Mouse (Mus musculus) kidney, postnatal 25 days (tissue): ENCODE measurements around the gene Syce1.
"Not testable (repeated sequence)": the region's sequence is repeated elsewhere in the genome, so short reads cannot be mapped to it uniquely, and the experiment has no call there.

Experiments
- DNase-seq, 2 experiments: peaks; one replicate each; pipeline ENCODE4 v3.0.0; 2021; ENCODE audit warnings: mixed read lengths in 2 of 2

The Syce1 gene

GRCm38 (mm10) chr7:140765888-140766739, 21.5 kb downstream of the Syce1 start:
- DNase-seq, result peak; percentile 13 to 46

- DNase-seq, result not testable (repeated sequence)
Measured at GRCm38 (mm10) chr7:140765391-140765790, 22.3 kb downstream of the Syce1 start.

DNA sequence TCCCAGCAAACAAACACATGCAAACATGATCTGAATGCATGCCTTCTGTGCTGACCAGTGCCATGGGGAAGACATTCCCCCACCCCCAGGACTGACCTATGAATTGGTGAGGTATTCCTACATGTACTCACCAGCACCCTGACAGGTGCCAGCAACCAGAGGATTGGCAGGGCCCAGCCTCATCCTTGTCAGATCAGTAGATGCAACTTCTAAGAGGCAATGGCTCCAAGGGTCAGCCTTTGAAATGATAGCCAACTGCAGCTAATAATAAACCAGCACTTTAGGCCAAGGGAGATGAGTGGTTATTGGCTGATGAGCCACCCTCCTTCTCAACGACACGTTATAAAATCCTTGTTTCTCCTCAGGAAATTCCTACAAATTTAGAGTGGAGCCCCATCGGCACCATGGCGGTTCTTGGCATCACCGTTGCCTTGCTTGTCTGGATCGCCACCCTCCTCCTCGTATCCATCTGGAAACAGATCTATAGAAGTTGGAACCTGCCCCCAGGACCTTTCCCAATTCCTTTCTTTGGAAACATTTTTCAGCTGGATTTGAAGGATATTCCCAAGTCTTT, 24.1 kb downstream of the Syce1 start, which contains the start of gene Cyp2e1:
Gene Cyp2e1 (plus strand): TSS at position 293 of the 574 bp plus-strand sequence.
- peak; percentile 60 to 87 for DNase-seq

GRCm38 (mm10) chr7:140760647-140761046, 27.0 kb downstream of the Syce1 start:
- no peak for DNase-seq

DNA sequence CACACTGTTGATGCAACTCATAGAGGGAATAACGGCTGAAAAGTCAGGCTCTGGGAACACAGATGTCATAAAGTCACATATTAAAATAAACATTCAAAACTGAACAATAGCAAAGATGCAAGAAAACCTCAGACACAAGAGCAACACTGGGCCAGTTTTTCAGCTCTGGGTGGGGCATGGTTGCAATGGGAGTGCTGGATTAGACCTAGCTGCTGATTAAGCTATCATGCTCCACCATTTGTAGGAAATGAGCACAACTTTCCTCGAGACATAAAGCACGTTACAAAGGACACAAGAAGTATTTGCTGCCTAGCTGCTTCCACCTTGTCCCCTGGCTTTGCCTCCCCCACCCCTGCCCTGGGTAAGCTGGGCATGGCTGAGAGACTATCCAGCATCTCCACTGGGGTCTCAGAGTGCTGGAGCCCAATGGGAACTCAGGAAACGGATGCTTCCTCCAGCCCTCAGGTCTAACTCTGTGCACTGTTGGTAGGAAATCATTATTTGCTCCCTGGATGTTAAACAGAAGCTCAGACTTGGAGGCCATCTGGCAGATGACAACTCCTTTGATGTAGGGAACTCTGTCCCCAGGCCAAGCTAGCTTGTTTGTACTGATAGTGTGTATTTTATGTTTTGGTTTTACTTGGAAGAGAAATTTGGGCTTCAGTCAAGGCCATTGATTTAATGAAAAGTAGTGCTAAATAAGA, 31.3 kb downstream of the Syce1 start:
- DNase-seq, result no peak

- DNase-seq, result no peak
Measured at GRCm38 (mm10) chr7:140754556-140754955, 33.1 kb downstream of the Syce1 start.

- DNase-seq, result no peak
Measured at GRCm38 (mm10) chr7:140748827-140749160, 38.9 kb downstream of the Syce1 start.

DNA sequence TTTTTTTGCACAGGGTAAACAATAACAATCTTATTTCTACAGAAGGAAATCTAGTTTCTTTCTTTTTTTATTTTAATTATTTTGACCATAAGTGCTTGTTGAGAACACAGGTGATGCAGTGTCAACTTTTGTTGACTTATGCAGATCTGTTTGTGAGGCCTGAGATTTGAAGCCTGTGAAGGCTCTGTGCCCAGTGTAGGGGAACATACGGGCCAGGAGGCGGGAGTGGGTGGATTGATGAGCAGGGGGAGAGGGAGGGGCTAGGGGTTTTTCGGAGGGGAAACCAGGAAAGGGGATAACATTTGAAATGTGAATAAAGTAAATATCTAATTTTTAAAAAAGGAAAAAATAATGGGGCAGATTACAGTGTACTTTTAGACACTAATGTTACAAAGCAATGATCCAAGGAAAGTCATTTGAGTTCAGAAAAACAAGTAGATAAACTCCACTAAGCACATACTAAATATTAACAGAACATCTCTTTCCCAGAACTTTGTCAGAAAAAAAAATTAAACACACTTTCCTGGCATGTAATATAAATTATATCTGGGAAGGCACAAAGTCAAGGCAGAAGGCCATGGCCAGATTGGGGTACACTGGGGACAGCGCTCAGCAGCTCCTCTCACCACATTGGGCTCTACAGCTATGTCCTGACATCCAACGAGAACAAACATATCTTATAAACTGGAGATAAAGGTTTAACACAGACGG, 39.4 kb downstream of the Syce1 start:
- DNase-seq, result no peak

GRCm38 (mm10) chr7:140747402-140747801, 40.2 kb downstream of the Syce1 start:
- DNase-seq, result no peak

GRCm38 (mm10) chr7:140733162-140733561, 54.5 kb downstream of the Syce1 start:
- DNase-seq, result no peak
